Mouse (Mus musculus) urinary bladder, postnatal 10 days (tissue): Measurements from ENCODE around the gene Apba1.

Experiments used
- DNase-seq: peaks from one replicate; pipeline ENCODE4 v3.0.0; 2022; ENCODE audit warnings: low spot score

Gene Apba1

DNA sequence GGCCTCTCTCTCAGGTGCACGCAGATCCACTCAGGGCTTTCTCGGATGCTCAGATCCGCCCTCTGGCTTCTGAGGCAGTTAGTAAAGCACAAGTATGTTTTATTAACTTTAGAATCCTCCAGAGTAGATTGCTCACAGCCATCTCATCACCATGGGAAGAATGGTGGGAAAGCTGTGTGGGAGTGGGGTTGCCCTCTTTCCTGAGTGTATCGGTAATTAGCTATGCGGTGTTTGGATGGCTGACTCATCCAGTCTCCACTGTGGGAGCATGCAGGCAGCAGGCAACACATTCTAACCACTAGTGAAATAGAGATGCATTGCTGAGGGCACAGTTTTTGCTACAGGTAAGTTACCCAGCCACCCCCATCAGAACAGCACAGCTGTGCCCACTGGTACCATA is 172.1 kb downstream of the Apba1 start:
- no peak for DNase-seq

- no peak for DNase-seq
Observed at GRCm38 (mm10) chr19:23941422-23941949, 182.8 kb downstream of the Apba1 start.

DNA sequence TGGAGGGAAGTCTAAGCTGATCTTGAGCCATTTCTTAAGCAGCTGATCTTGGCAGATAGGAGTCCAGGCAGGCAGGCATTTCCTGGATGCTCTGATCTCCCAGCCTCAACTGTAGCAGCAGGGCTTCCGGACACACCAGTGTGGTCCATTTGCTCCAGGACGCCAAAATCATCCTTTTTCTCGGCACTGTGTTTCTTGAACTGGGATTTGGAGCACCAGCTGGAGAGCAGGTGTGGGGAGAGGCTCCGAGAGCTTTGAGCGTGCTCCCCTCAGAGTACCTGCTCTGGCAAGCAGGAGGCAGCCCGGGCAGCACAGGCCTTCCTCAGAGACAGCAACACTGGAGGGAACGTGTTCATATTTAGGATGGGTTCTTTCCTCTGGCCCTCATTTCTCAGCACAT is 184.2 kb downstream of the Apba1 start:
- no peak for DNase-seq

- DNase-seq = no peak
Observed at GRCm38 (mm10) chr19:23946026-23946685, 187.5 kb downstream of the Apba1 start.

- no peak for DNase-seq
Observed at GRCm38 (mm10) chr19:23946751-23947150, 188.1 kb downstream of the Apba1 start.

- no peak for DNase-seq
Observed at GRCm38 (mm10) chr19:23947871-23948270, 189.2 kb downstream of the Apba1 start.

DNA sequence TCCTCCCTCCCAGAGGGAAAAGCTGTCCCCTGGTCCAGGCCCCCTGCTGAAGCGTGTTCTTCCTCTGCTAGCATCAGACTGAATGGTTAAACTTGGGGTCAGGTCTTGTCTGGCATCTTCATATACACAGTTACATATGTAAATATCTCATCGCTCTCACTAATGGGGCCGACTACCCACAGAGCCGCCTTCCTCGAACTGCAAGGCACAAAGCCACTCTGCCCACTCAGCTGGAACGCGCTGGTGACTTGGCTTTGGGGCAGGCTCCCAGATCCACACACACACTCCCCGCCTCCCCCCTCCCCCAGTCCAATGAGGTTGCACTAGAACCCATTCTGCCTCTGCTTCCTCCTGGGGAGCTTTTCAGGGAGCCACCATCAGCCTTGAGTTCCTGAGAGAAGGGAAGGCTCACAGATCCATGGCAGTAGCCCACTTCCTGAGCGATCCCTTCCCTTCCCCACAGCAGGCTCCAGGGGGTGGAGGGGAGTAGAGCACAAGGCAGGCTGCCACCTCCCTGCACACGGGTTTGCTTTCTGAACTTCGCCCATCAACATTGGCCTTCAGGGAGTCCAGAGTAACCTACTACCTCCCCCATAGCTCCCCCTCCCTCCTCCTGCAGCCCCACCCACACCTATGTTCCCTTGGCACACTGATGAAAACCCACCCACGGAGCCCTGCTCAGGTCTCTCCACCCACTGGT is 189.8 kb downstream of the Apba1 start:
- no peak for DNase-seq

GRCm38 (mm10) chr19:23955461-23955860 is 196.8 kb downstream of the Apba1 start:
- DNase-seq = no peak

GRCm38 (mm10) chr19:23956299-23956975 is 197.8 kb downstream of the Apba1 start:
- no peak for DNase-seq

GRCm38 (mm10) chr19:23957563-23957962 is 198.9 kb downstream of the Apba1 start:
- DNase-seq = no peak

DNA sequence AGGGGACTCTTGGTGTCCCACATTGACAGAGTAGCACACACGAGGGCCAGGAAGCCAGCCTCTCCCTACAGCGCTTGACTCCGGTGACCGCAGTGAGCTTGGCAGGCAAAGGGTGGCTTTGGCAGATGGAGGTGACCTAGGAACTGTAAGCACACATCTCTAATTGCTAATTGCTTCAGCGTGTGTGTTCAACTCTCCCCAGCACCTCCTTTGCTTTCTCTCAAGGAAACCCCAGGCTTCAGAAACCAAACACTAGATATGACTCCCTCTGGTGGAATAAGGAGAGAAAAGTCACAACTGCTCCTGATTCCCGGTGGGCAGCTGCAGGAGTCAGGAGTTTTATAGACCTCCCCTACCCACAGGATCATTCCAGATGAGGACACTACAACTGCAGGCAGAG is 200.2 kb downstream of the Apba1 start:
- DNase-seq = no peak

DNA sequence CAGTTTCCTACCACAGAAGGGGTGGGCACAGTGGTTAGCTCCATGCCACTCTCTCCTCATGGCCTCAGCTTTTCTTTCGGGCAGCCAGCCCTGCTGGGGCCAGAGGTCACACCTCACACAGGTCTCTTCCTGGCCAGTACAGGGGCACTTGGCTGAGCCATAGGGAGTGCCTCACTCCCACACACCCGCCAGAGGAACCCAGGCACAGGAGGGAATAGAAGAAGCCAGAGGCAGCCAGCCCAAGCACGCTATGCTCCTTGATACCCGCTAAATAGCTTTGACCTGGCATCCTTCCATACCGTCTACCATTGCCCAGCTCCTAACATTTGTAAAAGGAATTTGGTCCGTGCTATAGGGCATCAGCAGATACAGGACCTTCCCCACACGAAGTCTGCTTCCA is 201.2 kb downstream of the Apba1 start:
- DNase-seq = no peak

DNA sequence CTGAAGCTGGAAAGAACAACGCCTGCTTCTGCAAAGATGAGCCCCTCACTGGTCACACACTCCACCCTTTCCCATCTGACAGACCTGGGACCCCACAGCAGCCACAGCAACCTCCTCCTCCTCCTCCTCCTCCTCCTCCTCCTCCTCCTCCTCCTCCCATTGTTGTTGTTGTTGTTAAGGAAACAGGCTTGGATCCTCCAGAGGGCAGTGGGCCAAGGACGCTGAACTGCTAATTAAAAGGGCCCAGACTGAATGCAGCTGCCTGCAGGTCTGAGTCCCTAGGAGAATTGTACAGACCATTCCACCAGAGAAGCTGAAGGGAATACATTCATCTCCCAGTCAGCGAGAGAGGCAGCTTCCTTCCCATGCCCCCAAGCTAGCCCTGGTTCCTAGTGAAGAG is 201.6 kb downstream of the Apba1 start:
- DNase-seq = no peak

GRCm38 (mm10) chr19:23960831-23961447 is 202.3 kb downstream of the Apba1 start:
- DNase-seq = no peak

DNA sequence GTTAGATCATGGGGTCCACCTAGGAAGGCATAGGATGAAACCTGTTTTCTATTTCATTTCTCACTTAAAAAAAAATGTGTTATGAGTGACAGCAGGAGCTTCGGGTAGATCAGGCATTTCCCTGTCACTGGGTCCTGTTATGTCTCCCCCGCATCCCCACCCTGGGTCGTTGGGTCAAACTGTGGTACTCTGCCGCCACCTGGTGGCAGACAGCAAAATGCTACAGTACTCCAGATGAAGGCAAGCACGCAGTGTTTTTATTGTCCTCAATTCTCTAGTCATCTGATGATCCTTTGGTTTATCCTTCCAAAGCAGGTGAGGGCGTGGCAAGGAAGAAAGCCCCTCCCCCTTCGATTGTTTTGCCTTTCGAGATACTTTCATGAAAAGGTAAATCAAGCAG is 202.8 kb downstream of the Apba1 start:
- peak; percentile 40 for DNase-seq

GRCm38 (mm10) chr19:23964401-23964910 is 205.8 kb downstream of the Apba1 start:
- DNase-seq = no peak

DNA sequence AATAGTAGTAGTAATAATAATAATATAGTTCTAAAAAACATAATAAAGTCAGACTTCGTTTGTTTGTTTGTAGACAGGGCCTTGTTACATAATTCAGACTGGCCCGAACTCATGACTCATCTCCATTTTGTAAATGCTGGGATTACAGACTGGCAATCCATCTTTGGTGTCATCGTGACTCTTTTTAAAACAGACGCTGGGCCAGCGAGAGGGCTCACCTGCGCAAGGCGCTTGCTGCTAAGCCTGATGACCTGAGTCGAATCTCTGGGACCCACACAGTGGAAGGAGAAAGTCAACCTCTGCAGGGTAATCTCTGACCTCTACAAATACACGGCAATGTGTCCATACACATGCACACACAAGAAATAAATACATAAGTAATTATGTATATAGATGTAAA is 207.7 kb downstream of the Apba1 start:
- no peak for DNase-seq

DNA sequence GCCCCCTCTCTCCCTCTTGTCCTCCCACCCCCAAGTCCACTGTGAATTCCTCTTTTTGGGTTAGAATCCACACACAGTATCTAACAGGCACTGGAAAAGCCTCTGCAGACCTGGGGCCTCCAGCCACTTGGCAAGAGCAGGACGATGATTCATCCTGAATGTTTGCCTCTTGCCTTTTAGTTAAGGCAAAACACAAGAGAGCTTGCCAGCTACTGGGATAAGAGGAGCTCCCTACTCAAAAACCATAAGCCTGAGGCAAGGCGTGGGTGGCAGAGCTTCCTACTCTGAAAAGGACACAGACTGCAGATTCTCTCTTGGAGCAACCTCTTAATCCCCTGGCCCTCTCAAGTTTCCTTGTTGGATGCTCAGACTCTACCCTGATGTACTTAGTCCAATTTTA is 208.5 kb downstream of the Apba1 start:
- DNase-seq = no peak

DNA sequence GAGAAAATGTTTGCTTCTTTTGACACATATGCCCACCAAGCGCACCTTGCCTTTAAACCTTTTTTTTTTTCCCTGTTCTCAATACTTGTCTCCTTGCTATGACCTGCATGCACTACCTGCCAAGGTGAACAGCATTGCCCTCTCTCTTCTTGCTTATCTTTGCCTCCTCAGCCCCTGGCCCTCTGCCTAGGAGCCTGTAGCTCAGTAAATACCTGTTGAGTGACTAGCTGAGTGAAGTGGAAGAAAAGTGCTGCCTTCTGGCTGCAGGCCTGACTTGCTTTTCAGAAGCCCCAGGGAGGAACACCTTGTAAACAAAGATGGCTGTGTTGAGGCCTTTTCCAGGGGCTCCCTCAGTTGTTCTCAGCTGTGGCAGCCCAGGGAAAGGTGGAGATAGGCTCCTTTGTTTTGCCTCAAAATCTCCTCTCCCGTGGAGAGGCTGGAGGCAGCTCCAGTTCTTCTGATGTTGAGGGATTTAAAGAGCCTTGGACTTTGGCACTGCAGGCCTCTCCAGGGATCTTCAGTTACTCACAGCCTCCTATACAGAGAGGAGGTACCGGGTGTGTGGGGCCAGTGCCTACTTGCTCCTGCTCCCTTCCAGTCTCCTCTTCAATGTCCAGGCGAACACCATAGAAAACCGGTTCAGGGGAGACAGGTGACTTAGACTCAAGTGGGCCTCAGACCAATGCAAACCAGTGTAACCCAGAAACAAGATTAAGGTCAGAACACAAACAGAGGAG is 209.6 kb downstream of the Apba1 start:
- DNase-seq = no peak

GRCm38 (mm10) chr19:23968862-23969225 is 210.2 kb downstream of the Apba1 start:
- no peak for DNase-seq

DNA sequence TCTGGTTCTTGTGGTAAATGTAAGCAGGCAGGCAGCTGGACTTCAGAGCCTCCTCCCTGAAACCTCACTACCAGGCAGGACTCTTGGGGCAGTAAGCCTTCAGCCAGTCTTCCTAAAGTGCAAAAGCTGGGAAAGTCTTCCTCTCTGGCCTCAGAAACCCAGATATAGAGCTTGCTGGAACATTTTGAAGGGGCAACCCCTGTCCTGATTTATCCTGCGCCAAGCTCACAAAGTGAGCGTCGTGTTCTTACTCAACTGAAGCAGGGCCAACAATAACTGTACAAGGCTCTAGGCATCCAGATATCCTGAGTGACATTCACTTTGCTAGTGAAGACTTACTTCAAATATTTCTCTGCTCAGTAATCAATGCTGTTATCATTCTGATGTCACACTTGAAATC is 211.7 kb downstream of the Apba1 start:
- DNase-seq = no peak

GRCm38 (mm10) chr19:23971391-23971790 is 212.7 kb downstream of the Apba1 start:
- no peak for DNase-seq
